Mouse (Mus musculus) megakaryocyte, embryonic 14.5 days (primary cell): Measurements from ENCODE around the gene Cwc22.

ENCODE experiments used
- FLI1 ChIP-seq: IDR thresholded peaks from 2 replicates; pipeline ENCODE4 v1.6.1; 2012; ENCODE audit warnings: low read length, inconsistent platforms, mixed read lengths
- GATA1 ChIP-seq: IDR thresholded peaks from 3 replicates; pipeline ENCODE4 v1.6.1; 2012; ENCODE audit warnings: mixed read lengths, low read length, inconsistent platforms, borderline replicate concordance

DNA sequence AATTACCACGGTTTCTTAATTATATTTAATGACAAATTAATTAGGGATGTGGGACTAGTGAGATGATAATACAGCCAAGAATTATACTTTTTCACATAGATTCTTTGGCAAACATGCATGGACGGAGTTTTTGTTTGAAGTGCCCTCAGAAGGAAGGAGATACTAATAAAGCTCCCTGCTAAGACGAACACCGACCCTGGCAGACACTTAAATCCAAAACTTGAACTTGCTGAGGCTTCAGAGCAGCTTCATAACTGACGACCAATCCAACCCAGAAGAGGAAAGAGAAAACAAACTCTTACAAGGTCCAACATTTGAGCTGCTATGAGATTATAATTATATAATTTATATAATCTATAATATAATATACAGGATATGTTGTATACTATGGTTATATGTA, 66.4 kb downstream of the Cwc22 start:
- TF ChIP-seq GATA1 (no peak), FLI1 (no peak)
